Mouse (Mus musculus) intestine, postnatal 0 days (tissue): Measurements from ENCODE around the gene Ranbp9. TPM values are rescaled to one million over a fixed set of nuclear protein-coding genes. Genes with fewer than 3 reads are reported as not detected.
A peak's percentile ranks its signal among the peaks of the same experiment; 100 is the strongest.

Experiments
- ATAC-seq: fragments of 200-750 bp; cut with Nextera tagmentation; 2 replicates; pipeline ENCODE4 v1.8.0; 2017; ENCODE audit warnings: mild to moderate bottlenecking, moderate TSS enrichment, moderate library complexity
- H3K27ac ChIP-seq: fragments of 300-500 bp; sonication (generic); 2 replicates; pipeline ENCODE4 v1.5.1; 2014; ENCODE audit warnings: mild to moderate bottlenecking, low read depth, low read length, moderate library complexity
- H3K27me3 ChIP-seq: fragments of 300-500 bp; sonication (generic); replicated peaks from 2 replicates; pipeline ENCODE4 v1.6.1; 2014; ENCODE audit warnings: low read length, mixed read lengths; ENCODE audit not compliant: control insufficient read depth, insufficient read depth
- H3K36me3 ChIP-seq: fragments of 300-500 bp; sonication (generic); 2 replicates; pipeline ENCODE4 v1.6.1; 2014; ENCODE audit warnings: mild to moderate bottlenecking, moderate library complexity; ENCODE audit not compliant: control insufficient read depth, insufficient read depth
- H3K4me1 ChIP-seq: fragments of 300-500 bp; sonication (generic); replicated peaks from 2 replicates; pipeline ENCODE4 v1.6.1; 2014; ENCODE audit warnings: antibody characterized with exemption, low read length, mixed read lengths; ENCODE audit not compliant: control insufficient read depth, insufficient read depth
- H3K4me2 ChIP-seq: fragments of 300-500 bp; sonication (generic); replicated peaks from 2 replicates; pipeline ENCODE4 v1.6.1; 2014; ENCODE audit warnings: low read depth, mild to moderate bottlenecking, moderate library complexity
- H3K4me3 ChIP-seq: fragments of 300-500 bp; sonication (generic); 2 replicates; pipeline ENCODE4 v1.5.1; 2014; ENCODE audit warnings: low read depth, low read length
- H3K9ac ChIP-seq: fragments of 300-500 bp; sonication (generic); 2 replicates; pipeline ENCODE4 v1.6.1; 2014; ENCODE audit warnings: mild to moderate bottlenecking, low read depth, low read length
- H3K9me3 ChIP-seq: fragments of 300-500 bp; sonication (generic); 2 replicates; pipeline ENCODE4 v1.6.1; 2016; ENCODE audit warnings: mixed run types; ENCODE audit not compliant: control insufficient read depth
- CTCF ChIP-seq: sonication (generic); IDR thresholded peaks from 2 replicates; pipeline ENCODE4 v1.5.1; 2016; ENCODE audit warnings: low read depth, mild to moderate bottlenecking, control low read depth, antibody characterized with exemption, moderate library complexity
- WGBS: fragments of 180-500 bp; shearing (Covaris S2); extraction: QIAGEN DNeasy Blood & Tissue Kit; methylation state at CpG from one replicate; pipeline ENCODE4 v1.1.7; 2014; 5-methylcytosine and 5-hydroxymethylcytosine counted together
- polyA plus RNA-seq: library from polyadenylated mRNA; unstranded; fragments of >200 nt; fragmentation: Nextera tagmentation; extraction: Ambion mirVana; gene quantifications from 2 replicates; pipeline ENCODE4 v1.2.1, GENCODE M21; 2015

Ranbp9 gene
- polyA plus RNA-seq, 1 experiment from 2014 or later = 7.2 TPM

DNA sequence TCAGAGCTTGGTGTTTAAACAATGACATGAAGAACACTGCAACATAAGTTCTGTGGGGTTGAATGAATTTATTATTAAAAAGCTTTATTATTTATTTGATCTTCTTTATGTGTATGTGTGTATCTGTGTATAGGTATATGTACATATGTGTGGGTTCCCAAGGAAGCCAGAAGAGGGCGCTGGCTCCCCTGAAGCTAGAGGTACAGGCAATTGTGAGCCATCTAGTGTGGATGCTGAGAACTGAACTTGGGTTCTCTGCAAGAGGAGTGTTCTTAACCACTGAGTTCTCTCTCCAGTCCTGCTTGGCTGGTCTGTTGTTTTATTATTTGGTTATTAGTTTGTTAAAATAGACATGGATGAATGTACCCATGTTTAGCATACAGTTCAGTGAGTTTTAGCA, 108.2 kb downstream of the Ranbp9 start:
- Histone ChIP-seq H3K27me3 (no peaks in the 10 kb centered on the region), H3K36me3 (peaks cover 30% of the 10 kb centered on the region), H3K4me3 (no peak overlapping the region), H3K9me3 (no peaks in the 10 kb centered on the region), H3K9ac (no peak overlapping the region), H3K4me1 (no peaks in the 10 kb centered on the region), H3K4me2 (no peak overlapping the region), H3K27ac (no peak overlapping the region)
- WGBS = 75% methylated on average over 1 of the region's 1 CpGs
- TF ChIP-seq CTCF = peak; percentile 35
- no peak for ATAC-seq

DNA sequence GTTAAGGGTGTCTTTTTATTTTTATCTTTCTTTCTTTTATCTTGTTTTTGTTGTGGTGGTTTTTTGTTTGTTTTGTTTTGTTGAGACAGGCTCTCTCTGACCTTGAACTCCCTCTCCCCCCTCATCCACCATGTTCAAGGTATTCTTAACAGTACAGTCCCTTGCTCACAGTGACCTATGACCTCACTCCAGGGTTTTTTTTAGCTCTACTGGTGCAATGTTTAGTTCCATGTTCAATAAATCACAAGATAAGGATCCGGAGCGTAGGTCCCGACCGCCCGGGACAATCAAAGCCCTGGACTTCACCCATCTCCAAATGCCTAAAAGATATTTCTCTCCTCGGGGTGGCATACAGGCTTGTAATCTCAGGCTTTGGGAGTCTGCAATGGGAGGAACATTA, 111.0 kb downstream of the Ranbp9 start:
- no peaks in the 10 kb centered on the region for H3K9me3 ChIP-seq
- H3K27me3 ChIP-seq = no peaks in the 10 kb centered on the region
- 38% methylated on average over 6 of the region's 6 CpGs for WGBS
- H3K4me1 ChIP-seq = no peaks in the 10 kb centered on the region
- no peak overlapping the region for H3K9ac ChIP-seq
- TF ChIP-seq CTCF = no peak
- no peak overlapping the region for H3K27ac ChIP-seq
- H3K36me3 ChIP-seq = peaks cover 16% of the 10 kb centered on the region
- no peak for ATAC-seq
- H3K4me2 ChIP-seq = no peak overlapping the region
- no peak overlapping the region for H3K4me3 ChIP-seq

DNA sequence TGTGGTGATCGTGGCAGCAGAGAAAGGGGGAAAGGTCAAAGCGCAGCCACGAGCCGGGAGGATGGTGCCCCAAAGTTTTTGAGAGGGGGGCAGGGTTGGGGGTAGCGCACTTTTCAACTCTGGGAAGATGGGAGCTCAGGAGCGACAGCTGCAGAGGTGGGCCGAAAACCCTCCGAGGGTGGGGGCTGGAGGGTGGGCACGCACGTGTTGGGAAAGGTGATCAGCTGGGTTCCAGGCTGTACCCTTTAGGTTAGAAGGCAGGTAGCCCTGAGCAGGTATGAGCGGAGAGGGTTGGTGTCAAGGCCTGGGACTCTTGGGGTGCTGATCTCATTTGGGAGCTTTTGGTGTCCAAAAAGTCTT, 115.3 kb downstream of the Ranbp9 start:
- no peaks in the 10 kb centered on the region for H3K9me3 ChIP-seq
- no peak for ATAC-seq
- H3K27ac ChIP-seq = no peak overlapping the region
- H3K9ac ChIP-seq = peak overlapping the region; percentile 58
- peak overlapping the region; percentile 75 for H3K4me3 ChIP-seq
- TF ChIP-seq CTCF = no peak
- H3K4me2 ChIP-seq = peak overlapping the region; percentile 83
- WGBS = 8% methylated on average over 11 of the region's 11 CpGs
- H3K4me1 ChIP-seq = no peaks in the 10 kb centered on the region
- H3K27me3 ChIP-seq = no peaks in the 10 kb centered on the region
- H3K36me3 ChIP-seq = no peaks in the 10 kb centered on the region

DNA sequence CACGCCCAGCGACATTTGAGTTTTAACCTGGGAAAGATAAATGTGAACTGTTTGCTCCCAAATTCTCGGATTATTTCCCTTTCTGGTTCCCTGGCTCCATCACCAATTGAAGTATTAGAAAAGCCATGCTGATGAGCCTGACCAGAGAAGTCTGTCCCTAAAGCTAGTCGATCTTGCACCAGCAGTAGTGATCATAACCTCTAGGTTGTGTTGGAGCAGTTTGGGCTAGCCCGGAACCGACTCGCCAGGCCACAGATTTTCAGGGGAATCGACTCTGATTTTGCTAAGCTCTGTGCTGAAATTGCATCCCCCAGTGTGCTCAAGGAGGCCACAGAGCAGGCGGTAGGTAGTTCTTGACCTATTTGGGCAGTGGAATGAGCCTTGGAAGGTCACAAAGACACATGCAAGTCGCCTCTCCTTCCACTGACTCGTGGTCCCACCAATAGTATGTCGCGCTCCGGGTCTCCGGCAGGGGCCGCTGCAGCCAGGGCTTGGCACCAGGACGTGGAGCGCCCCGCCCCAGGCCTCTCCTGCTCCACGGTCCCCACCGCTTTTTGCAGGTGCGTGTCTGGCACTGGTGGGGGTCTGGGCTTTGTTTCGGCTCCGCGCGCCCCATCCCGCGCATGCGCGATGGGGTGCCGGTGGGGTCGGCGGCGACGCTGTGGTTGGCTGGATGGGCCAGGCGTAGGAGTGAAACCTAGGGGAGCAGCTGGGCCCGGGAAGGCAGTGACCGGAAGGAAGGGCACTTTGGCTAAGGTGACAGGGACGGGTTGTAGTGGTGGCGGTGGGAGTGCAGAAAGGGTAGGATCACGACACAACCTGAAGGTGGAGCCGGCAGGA, 115.9 kb downstream of the Ranbp9 start, which contains the start of gene Sirt5:
Gene Sirt5, plus strand, starts transcription at position 512 of the 840 bp plus-strand sequence.
- peak within 1 kb of the TSS; percentile 83 for H3K4me2 ChIP-seq
- H3K9ac ChIP-seq = peak within 1 kb of the TSS; percentile 58
- H3K4me3 ChIP-seq = peak within 1 kb of the TSS; percentile 75
- H3K36me3 ChIP-seq = no peaks in the 10 kb centered on the region
- 15% methylated on average over 42 of the region's 42 CpGs for WGBS
- H3K27ac ChIP-seq = no peak within 1 kb of the TSS
- H3K9me3 ChIP-seq = no peaks in the 10 kb centered on the region
- TF ChIP-seq CTCF = peak; percentile 96
- H3K27me3 ChIP-seq = no peaks in the 10 kb centered on the region
- peak; percentile 91 for ATAC-seq
- no peaks in the 10 kb centered on the region for H3K4me1 ChIP-seq

DNA sequence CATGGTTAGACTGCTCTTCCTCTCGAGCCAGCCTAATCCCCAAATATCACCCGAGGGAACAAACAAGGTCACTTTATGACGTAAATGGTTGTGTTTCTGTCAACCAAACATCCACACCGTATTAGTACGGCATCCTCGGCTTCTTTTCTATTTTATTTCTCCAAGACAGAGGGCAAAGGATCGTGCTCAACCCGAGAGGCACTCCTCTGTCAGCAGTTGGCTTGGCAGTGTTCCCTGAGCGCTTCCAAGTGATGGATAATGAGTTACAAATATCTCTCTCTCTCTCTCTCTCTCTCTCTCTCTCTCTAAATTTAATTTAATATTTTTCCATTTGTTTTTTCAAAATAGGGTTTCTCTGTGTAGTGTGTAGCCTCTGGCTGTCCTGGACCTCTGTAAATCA, 118.7 kb downstream of the Ranbp9 start:
- Histone ChIP-seq H3K9ac (no peak overlapping the region), H3K9me3 (no peaks in the 10 kb centered on the region), H3K4me1 (no peaks in the 10 kb centered on the region), H3K27me3 (no peaks in the 10 kb centered on the region), H3K4me2 (no peak overlapping the region), H3K4me3 (no peak overlapping the region), H3K36me3 (no peaks in the 10 kb centered on the region), H3K27ac (no peak overlapping the region)
- ATAC-seq = no peak
- 80% methylated on average over 9 of the region's 9 CpGs for WGBS
- TF ChIP-seq CTCF = no peak

DNA sequence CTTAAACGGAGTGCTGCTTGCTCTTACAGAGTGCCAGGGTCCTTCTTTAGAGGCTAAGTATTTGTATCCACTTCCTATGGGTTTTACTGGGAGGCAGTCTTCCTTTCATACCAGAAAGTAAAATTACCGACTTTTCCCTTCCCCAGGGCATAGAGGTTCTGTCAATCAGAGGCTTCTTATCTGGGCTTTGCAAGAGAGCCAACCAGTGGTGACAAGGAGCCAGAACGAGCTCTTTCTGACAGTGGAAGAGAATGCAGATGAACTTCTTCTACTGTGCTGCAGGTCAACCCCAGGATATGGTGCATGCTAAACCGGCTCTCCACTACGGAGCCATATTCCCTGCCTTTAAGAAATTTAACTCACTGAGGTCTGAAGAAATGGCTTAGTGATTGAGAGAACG, 120.5 kb downstream of the Ranbp9 start:
- Histone ChIP-seq H3K27me3 (no peaks in the 10 kb centered on the region), H3K4me2 (no peak overlapping the region), H3K9me3 (no peaks in the 10 kb centered on the region), H3K4me3 (no peak overlapping the region), H3K36me3 (no peaks in the 10 kb centered on the region), H3K4me1 (no peaks in the 10 kb centered on the region), H3K27ac (no peak overlapping the region), H3K9ac (no peak overlapping the region)
- TF ChIP-seq CTCF = no peak
- no peak for ATAC-seq
- 67% methylated on average over 6 of the region's 6 CpGs for WGBS
